Mouse (Mus musculus) C2C12 (cell line): ENCODE measurements around the gene Cxcl14. TPM values are rescaled to one million over a fixed set of nuclear protein-coding genes. Genes with fewer than 3 reads are reported as not detected.

Experiments
- H3K27me3 ChIP-seq: one replicate; pipeline ENCODE4 v1.6.1; 2011; ENCODE audit not compliant: control insufficient read depth, insufficient read depth, insufficient read length
- H3K36me3 ChIP-seq: one replicate; pipeline ENCODE4 v1.6.1; 2011; ENCODE audit not compliant: control insufficient read depth, insufficient read depth
- H3K4me3 ChIP-seq: one replicate; pipeline ENCODE4 v1.5.1; 2011; ENCODE audit warnings: mild to moderate bottlenecking, control low read depth; ENCODE audit not compliant: poor library complexity, insufficient read depth, severe bottlenecking
- H3K79me2 ChIP-seq: one replicate; pipeline ENCODE4 v1.6.1; 2011; ENCODE audit not compliant: control insufficient read depth, insufficient read depth
- H3K79me3 ChIP-seq: one replicate; pipeline ENCODE4 v1.6.1; 2011; ENCODE audit warnings: low read depth, control low read depth
- H3ac ChIP-seq: one replicate; pipeline ENCODE3; 2011; ENCODE audit warnings: low read depth; ENCODE audit not compliant: control insufficient read depth, insufficient read length
- CEBPB ChIP-seq: IDR thresholded peaks from one replicate; pipeline ENCODE4 v1.6.1; 2011; ENCODE audit warnings: low read depth, mild to moderate bottlenecking, control low read depth, moderate library complexity
- CTCF ChIP-seq: IDR thresholded peaks from one replicate; pipeline ENCODE4 v1.5.1; 2011; ENCODE audit not compliant: control insufficient read depth, insufficient read depth, insufficient read length
- FOSL1 ChIP-seq: IDR thresholded peaks from one replicate; pipeline ENCODE4 v1.8.0; 2011; ENCODE audit warnings: mild to moderate bottlenecking, low read length; ENCODE audit not compliant: poor library complexity, insufficient read depth, severe bottlenecking
- MAX ChIP-seq: IDR thresholded peaks from one replicate; pipeline ENCODE4 v1.6.1; 2011; ENCODE audit warnings: mild to moderate bottlenecking, control low read depth
- MYOD1 ChIP-seq: IDR thresholded peaks from one replicate; pipeline ENCODE4 v1.6.1; 2011; ENCODE audit warnings: low read depth; ENCODE audit not compliant: control insufficient read depth, insufficient read length
- MYOG ChIP-seq: IDR thresholded peaks from one replicate; pipeline ENCODE4 v1.6.1; 2011; ENCODE audit not compliant: control insufficient read depth, insufficient read length; ENCODE audit errors: extremely low read depth
- USF1 ChIP-seq: IDR thresholded peaks from one replicate; pipeline ENCODE4 v1.6.1; 2011; ENCODE audit warnings: low read depth, mild to moderate bottlenecking, control low read depth, moderate library complexity
- polyA plus RNA-seq: library from polyadenylated mRNA; unstranded; fragments of >200 nt; fragmentation: generic; extraction: Trizol; gene quantifications from one replicate; pipeline ENCODE4 v1.2.1, GENCODE M21; 2012; ENCODE audit warnings: missing spikeins

The Cxcl14 gene
- polyA plus RNA-seq, 1 experiment, result 0.01 TPM

- Histone ChIP-seq H3ac (no peak overlapping the region), H3K36me3 (no peaks in the 10 kb centered on the region), H3K79me3 (no peaks in the 10 kb centered on the region), H3K4me3 (no peak overlapping the region), H3K27me3 (no peaks in the 10 kb centered on the region), H3K79me2 (no peaks in the 10 kb centered on the region)
- TF ChIP-seq USF1 (no peak), MYOD1 (no peak), CTCF (peak; percentile 29)
Observed at GRCm38 (mm10) chr13:56327779-56328178, 31.4 kb upstream of the Cxcl14 start.

GRCm38 (mm10) chr13:56321635-56322034, 25.3 kb upstream of the Cxcl14 start:
- Histone ChIP-seq H3K79me2 (no peaks in the 10 kb centered on the region), H3K4me3 (no peak overlapping the region), H3K36me3 (no peaks in the 10 kb centered on the region), H3ac (no peak overlapping the region), H3K27me3 (peaks cover 3% of the 10 kb centered on the region), H3K79me3 (no peaks in the 10 kb centered on the region)
- no peak for TF ChIP-seq FOSL1
- TF ChIP-seq CTCF, result no peak
- no peak for TF ChIP-seq MAX
- TF ChIP-seq USF1, result no peak
- TF ChIP-seq CEBPB, result no peak
- TF ChIP-seq MYOG, result no peak
- no peak for TF ChIP-seq MYOD1

GRCm38 (mm10) chr13:56316930-56317329, 20.6 kb upstream of the Cxcl14 start:
- H3K4me3 ChIP-seq, result no peak overlapping the region
- no peaks in the 10 kb centered on the region for H3K79me3 ChIP-seq
- no peaks in the 10 kb centered on the region for H3K79me2 ChIP-seq
- H3K36me3 ChIP-seq, result no peaks in the 10 kb centered on the region
- no peak overlapping the region for H3ac ChIP-seq
- H3K27me3 ChIP-seq, result peaks cover 6% of the 10 kb centered on the region
- no peak for TF ChIP-seq FOSL1
- no peak for TF ChIP-seq CTCF
- no peak for TF ChIP-seq MYOD1
- TF ChIP-seq MAX, result no peak
- TF ChIP-seq MYOG, result no peak
- no peak for TF ChIP-seq USF1
- TF ChIP-seq CEBPB, result no peak

- Histone ChIP-seq H3K79me2 (no peaks in the 10 kb centered on the region), H3K79me3 (no peaks in the 10 kb centered on the region), H3K4me3 (no peak overlapping the region), H3K27me3 (peaks cover 13% of the 10 kb centered on the region), H3ac (no peak overlapping the region), H3K36me3 (no peaks in the 10 kb centered on the region)
- TF ChIP-seq MYOG (no peak), USF1 (no peak), CEBPB (no peak), MYOD1 (no peak), MAX (no peak), CTCF (no peak), FOSL1 (no peak)
Observed at GRCm38 (mm10) chr13:56315201-56315600, 18.9 kb upstream of the Cxcl14 start.

- no peaks in the 10 kb centered on the region for H3K79me2 ChIP-seq
- H3K4me3 ChIP-seq, result no peak overlapping the region
- TF ChIP-seq MYOD1 (no peak), CEBPB (no peak), FOSL1 (no peak), CTCF (no peak), MAX (no peak), MYOG (no peak)
- peaks cover 29% of the 10 kb centered on the region for H3K27me3 ChIP-seq
- H3K36me3 ChIP-seq, result no peaks in the 10 kb centered on the region
- H3K79me3 ChIP-seq, result no peaks in the 10 kb centered on the region
- H3ac ChIP-seq, result no peak overlapping the region
Observed at GRCm38 (mm10) chr13:56305058-56305457, 8.7 kb upstream of the Cxcl14 start.

- Histone ChIP-seq H3ac (no peak overlapping the region), H3K4me3 (no peak overlapping the region), H3K79me3 (no peaks in the 10 kb centered on the region), H3K36me3 (no peaks in the 10 kb centered on the region), H3K27me3 (peaks cover 29% of the 10 kb centered on the region), H3K79me2 (no peaks in the 10 kb centered on the region)
- TF ChIP-seq USF1 (no peak), MAX (no peak), CTCF (no peak), MYOD1 (no peak), CEBPB (no peak), FOSL1 (no peak), MYOG (no peak)
Observed at GRCm38 (mm10) chr13:56304453-56304852, 8.1 kb upstream of the Cxcl14 start.
